Mouse (Mus musculus) spleen, adult 2 months (tissue): ENCODE results near the gene Cspg5.

ENCODE experiments used
- CTCF ChIP-seq: fragments of 200-500 bp; IDR thresholded peaks from 2 replicates; pipeline ENCODE4 v1.5.1; 2011; ENCODE audit warnings: mild to moderate bottlenecking, inconsistent platforms; ENCODE audit not compliant: insufficient read depth, insufficient read length, insufficient replicate concordance; ENCODE audit errors: extremely low read depth
- POLR2A ChIP-seq: fragments of 200-500 bp; IDR thresholded peaks from 2 replicates; pipeline ENCODE4 v1.6.1; 2011; ENCODE audit warnings: low read depth, low read length, inconsistent platforms

DNA sequence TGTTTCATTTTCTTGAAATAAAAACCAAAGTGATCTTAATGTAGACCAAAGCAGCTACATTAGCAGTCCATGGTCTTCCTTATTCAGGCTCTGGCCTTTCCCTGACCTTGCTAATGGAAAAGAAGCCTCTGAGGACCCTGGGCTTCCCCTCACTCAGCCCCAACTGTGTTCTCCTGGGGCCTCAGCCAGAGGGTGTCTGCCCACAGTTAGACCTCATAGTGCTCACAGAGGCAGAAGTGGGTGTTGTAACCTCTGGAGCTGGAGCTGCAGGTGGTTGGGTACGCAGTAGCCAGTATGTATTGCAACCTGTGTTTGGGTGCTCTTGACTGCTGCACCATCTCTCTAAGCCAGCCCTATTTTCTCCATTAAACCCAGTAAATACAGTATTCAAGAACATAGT lies 14.5 kb upstream of the Cspg5 start:
- TF ChIP-seq POLR2A (no peak), CTCF (no peak)
